In genomic region chr12:69474916-69475661, GRCm38 (mm10) we compare ENCODE assay signal across 8 mouse cellular contexts.
DNase-seq lines count a peak whose midpoint lies in the region; TF ChIP-seq lines count a peak whose summit lies in the region.

No protein-coding gene starts in this region.

- peak; percentile 56 for DNase-seq in adrenal gland, postnatal 10 days
- DNase-seq in adrenal gland, adult 18-20 months (ENCODE audit: low spot score in 2 of 2): no peak
- peak; percentile 47 to 53 for DNase-seq in cerebellum, postnatal 36 days
- peak; percentile 23 to 26 for DNase-seq in heart, postnatal 14 days
- DNase-seq in lung, postnatal 36 days: peak; percentile 77
- peak; percentile 52 to 75 for DNase-seq in thymus, adult 18-20 months
- no peak for DNase-seq in kidney, adult 11 months

- 0 out of 2 replicates have a peak overlapping the region, but pooled peaks have one; percentile 18 for H3K4me3 ChIP-seq in ES-Bruce4 (ENCODE audit: low read depth, low read length)

- H3K36me3 ChIP-seq in ES-Bruce4 (ENCODE audit: control insufficient read depth, insufficient read depth, low read length, poor library complexity, severe bottlenecking): no peaks in the 10 kb centered on the region

- no peak overlapping the region for H3K9ac ChIP-seq in ES-Bruce4 (ENCODE audit: low read depth, poor library complexity, severe bottlenecking)

- TF ChIP-seq POLR2A in ES-Bruce4 (IDR thresholded peaks at IDR 0.05; ENCODE audit: insufficient read depth, low read length): no peak

- no peak overlapping the region for H3K27ac ChIP-seq in ES-Bruce4 (ENCODE audit: insufficient read depth, low read length)

- H3K27me3 ChIP-seq in ES-Bruce4 (ENCODE audit: control insufficient read depth, insufficient read depth, low read length, poor library complexity, severe bottlenecking): no peaks in the 10 kb centered on the region; the same call in 1 of the 2 replicates

- TF ChIP-seq EP300 in ES-Bruce4 (IDR thresholded peaks at IDR 0.05; ENCODE audit: insufficient read depth, low read depth, low read length): no peak

- H3K4me1 ChIP-seq in ES-Bruce4 (ENCODE audit: control insufficient read depth, insufficient read depth, low read length): no peaks in the 10 kb centered on the region

- H3K9me3 ChIP-seq in ES-Bruce4 (replicated peaks; ENCODE audit: control insufficient read depth, insufficient read depth, low read length, poor library complexity, severe bottlenecking): no peaks in the 10 kb centered on the region

- no peak for TF ChIP-seq CTCF in ES-Bruce4 (IDR thresholded peaks at IDR 0.05; ENCODE audit: low read depth, low read length)

- intact Hi-C loops in heart, postnatal 14 days (cut with DNase I): no loop called here

Comparison
In these comparisons a context has a peak if more than half of its experiments do, and no peak if none do; other contexts are left out.
1. DNase-seq: peak in adrenal gland, postnatal 10 days (single experiment), cerebellum, postnatal 36 days (2 of 2), heart, postnatal 14 days (2 of 2), lung, postnatal 36 days (single experiment) and thymus, adult 18-20 months (2 of 2); none in adrenal gland, adult 18-20 months (0 of 2) and kidney, adult 11 months (single experiment).